Mouse (Mus musculus): Measurements from ENCODE around the gene Aff3.

Gene Aff3

DNA sequence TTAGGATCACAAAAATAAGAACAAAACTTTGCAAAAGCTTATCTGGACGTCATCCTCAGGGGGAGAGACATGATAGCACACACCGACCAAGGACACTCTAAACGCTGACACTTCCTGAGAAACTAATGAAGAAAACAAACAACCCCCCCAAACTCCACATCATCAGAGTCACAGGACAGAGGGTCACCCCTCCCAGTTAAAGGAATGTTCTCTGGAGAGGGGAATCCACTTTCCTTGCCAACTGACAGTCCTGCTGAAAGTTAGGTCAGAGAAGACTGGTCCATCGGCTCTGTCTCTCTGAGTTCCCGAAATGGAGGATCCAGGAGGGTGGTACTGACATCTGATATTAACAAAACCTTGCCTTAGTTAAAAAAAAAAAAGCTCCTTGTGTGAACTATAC, 403.7 kb downstream of the Aff3 start:
- no peak for DNase-seq

DNA sequence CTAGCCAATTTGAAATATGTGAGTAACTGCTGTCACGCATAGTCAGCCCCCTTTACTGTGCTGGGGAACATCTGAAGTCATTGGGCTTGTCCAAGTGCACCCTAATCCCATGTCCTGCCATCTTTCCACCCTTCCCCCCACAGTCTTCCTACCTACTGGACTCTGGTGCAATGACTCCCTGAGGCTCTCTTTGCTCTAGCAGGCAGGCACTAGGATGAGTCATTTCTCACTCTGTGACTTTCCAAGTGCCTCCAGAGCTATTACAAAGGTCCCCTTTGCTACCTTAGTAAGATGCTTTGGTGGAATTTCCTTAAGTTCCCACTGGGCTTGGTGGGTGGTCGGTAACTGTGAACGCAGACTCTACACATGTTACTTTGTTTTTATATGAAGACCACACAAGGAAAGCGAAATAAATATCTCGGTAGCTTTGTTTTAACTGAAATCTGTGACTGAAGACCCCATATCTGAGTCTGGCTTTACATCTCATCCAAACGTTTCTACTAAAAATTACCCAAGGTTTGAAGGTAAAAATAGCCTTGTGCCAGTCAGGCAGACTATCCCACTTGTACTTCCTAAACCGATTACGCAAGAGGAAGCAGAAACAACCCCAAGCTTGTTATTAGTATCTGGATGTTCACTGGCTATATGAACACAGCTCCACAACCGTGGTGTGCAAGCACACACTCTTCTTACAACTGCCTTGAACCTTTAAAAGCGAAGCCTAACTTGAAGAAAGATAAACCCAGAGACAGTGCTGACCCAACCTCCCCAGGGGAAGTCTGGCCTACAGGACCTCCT, 405.0 kb downstream of the Aff3 start:
- no peak for DNase-seq

DNA sequence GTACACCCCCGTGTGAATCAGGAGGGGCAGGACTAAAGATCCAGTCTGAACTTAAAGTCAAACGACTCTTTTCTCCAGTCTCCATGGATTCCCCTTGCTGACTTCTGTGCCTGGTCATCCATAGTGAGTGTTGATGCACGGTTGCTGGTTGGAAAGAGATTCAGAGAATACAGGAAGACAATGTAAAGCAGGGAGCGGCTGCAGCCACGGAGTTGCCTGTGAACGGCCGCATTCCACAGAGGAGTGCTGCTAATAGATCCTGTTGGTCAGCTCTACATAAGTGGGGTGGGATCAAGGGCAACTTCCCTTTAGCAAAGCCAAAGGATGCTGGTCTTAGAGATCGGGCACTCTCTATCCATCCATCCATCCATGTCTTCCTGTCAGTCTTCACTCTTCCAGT, 410.3 kb downstream of the Aff3 start:
- no peak for DNase-seq

DNA sequence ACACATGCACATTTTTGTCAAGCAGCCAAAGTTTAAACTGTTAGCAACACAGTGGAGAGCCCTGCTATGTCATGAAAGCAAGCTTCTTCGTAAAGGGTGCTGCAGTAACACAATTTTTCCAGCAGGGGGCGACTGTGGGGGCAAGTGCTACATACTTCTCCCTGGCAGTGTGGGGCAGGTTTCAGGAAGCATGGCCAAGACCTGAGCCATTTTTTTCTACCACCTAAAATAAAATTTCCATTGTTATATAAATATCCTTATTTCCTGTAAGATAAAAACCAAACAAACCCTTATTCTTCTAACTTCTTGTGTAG, 412.0 kb downstream of the Aff3 start:
- DNase-seq, result no peak

DNA sequence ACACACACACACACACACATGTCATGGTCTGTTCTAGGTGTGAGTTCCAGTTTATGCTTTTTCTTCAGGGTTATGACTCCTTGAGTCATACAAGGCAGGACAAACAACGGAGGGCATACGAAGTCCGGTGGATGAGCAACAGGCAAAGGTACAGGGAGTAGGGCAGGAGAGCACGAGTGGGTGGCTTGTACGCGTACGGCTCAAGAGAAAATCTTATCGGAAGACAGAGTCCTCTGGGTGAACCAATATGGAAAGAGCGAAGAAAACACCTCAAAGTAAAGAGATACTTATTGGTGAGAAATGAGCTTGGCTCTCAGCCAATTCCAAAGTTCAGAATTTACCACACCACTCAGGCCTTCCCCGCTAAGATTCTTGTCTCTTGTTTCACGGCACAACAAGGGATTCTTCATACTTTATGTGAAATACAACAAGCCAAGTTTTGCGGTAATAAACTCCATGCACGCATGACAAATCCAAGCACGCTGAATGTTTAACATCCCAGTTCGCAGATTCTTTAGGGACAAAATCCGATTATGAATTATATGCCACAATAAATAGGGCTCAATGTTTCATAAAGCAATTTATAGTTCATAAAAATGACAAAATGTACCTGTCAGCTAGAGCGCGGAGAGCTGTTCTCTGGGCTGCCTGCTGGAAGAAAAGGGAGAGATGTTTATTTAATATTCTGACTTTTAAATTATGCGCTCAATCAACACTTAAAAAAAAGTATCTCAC, 412.6 kb downstream of the Aff3 start:
- no peak for DNase-seq

DNA sequence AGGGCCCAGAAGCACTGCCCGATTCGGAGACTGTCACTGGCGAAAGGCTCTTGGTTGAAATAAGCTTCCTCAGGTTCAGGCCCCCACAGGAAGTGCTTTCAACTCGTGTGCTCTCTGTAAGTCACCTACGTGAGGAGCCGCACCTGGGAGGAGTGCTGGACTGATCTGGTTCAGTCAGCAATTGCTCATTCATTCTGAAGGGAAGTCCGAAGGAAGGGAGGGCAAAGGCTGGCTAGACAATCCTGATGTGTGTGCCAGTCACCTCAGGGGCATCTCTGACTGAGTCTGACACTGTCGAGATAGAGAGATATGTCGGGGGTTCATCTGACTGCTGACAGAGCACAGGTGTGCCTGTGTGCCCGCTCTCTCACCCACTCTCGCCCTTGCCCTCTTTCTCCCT, 413.3 kb downstream of the Aff3 start:
- no peak for DNase-seq

DNA sequence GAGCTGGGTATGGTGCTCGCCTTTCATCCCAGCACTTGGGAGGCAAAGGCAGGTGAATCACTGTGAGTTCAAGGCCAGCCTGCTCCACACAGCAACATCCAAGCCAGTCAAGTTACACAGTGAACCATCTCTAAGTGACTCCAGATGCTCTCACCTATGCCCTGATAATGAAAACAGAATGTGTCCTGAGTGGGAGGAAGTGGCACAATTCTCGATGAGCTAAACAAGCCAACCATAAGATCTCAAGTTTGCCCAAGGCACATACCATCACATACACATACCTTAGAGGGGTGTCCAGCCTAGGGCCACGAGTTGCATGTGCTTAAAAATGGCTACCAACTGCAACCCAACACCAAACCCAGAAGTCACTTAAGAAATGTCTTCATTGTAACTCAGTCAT, 414.5 kb downstream of the Aff3 start:
- no peak for DNase-seq

DNA sequence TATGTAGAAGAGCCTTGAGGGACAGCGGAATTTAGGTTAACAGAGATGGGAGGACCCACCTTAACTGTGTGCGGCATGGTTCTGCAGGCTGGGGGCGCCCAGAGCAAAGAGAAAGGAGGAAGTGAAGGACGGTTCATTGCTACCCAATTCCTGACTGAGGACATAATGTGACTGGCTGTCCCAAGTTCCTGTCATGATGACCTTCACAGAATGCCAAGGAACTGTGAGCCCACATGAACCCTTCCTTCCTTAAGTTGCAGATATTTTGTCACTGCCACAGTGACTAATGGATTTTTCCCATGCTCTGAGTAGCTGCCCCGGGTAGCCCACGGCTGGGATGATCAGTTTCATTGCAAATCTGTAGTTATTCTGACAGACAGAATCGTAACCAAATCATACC, 415.2 kb downstream of the Aff3 start:
- DNase-seq, result no peak

DNA sequence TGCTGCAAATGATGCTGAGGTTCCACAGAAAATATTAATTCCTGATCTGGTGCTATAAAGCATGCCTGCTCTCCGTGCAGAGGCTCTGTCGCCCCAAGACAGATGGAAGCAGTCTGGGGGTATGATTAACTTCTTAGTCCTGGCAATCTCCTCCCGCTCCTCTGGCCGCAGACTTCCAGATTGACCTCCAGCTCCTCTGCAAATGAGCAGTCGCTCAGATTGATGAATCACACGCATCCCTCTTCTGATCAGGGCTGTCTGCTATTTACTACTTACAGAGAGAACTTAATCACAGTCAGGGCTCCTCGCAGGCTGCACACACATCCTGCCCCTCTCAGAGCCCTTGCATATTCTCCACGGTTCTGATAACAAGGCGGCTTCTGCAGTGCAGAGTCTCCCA, 416.7 kb downstream of the Aff3 start:
- no peak for DNase-seq

DNA sequence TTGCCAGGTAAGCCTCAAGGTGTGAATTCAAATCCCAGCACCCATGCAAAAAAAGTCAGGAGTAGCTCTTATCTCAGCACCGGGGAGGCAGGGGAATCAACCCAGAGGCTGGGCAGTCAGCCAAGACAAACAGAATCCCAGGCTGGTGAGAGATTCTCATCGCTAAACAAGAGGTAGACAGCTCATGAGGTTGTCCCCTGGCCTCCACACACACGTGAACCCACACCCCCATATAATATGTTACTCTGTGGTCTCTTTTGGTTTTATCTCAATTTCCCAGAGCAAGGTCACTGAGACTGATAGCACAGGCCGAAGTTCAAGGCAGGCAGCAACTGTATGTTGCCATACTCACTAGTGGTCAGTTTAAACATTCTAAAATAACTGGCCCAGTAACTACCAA, 422.2 kb downstream of the Aff3 start:
- DNase-seq, result no peak

DNA sequence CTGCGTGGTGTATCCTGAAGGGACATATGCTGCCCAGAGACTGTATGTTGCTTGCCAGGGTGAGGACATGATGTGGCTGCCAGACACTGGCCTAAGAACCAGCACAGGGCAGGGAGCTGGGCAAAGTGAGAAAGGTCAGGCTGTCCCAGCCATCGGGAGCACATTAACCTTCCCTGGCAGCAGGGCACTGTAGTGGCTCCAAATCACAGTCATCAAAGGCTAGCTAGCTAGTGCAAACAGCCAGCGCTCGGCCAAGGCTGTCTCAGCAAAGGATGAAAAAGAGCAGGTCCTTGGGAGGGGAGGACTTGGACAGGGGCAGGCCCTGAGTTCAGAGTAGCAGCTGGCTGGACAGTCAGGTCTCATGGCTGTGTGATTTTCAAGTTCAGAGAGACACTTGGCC, 423.0 kb downstream of the Aff3 start:
- DNase-seq, result no peak

DNA sequence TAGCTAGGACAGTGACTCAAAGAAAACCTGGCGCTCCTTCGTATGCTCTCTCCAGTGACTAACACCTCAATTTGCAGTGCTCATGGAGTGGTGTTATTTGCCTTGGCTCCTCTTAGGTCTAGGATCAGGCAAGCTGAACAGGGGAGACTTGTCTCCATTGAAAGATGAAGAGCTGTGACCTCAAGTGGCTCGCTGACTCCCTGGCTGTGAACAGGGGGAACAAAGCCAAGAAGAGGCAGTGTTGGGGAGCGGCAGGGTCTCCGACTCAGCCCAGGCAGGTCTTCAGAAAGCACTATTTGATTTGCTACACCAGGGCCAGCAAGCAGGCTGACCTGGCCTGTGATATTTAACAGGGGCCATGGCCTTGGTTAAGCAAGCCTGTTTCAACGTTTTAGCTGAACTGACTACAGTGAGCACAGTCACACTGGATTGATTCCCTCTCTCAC, 423.5 kb downstream of the Aff3 start:
- DNase-seq, result no peak

DNA sequence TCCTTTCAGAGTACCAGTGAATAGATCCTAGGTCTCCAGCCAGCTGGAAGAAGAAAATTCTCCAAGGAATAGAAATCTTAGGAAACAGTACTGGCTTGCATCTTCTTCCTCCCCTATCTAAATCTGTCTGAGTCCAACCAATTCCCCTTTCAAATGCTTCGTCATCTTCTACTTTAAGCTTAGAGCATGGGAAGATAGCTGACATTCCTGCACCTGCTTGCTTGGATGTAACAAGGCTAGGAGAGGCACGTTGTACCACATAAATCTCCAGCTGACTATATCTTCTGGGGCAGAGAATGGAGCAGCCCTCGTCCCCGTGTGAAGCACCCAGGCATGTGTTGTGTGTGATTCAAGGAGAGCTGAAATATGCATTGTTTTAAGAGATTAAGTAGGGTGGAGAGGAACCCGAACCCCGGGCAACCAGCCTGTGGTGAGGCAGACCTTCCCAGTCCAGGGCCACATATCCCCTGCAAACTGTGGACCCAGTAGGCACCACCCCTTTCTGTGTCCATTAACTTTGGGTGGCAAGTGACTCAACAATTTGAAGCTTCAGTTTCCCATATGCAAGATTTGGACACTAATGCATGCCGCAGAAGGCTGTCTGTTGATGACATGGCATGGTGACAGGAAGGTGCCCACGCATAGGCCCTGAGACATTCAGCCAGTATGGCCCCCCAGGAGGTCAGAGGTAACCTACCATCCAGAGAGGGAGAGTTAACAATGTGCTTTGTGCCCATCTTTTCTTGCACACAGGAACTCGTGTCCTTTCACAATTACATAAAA, 424.1 kb downstream of the Aff3 start:
- no peak for DNase-seq

DNA sequence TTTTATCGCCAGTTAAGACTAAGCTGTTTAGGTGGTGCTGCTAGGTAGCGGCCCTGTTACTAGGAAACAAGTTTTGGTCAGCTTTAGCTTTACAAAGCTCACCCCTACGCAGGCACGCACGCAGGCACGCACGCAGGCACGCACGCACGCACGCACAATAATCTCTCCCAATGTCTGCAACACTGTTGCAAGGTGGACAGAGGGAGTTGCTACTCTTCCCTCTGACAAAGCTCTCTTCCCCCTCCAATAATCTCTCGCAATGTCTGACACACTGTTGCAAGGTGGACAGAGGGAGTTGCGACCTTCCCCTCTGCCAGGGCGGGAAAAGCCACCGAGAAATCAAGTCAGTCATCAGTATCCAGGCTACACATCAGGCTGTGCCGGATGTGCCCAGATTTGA, 425.2 kb downstream of the Aff3 start:
- no peak for DNase-seq

DNA sequence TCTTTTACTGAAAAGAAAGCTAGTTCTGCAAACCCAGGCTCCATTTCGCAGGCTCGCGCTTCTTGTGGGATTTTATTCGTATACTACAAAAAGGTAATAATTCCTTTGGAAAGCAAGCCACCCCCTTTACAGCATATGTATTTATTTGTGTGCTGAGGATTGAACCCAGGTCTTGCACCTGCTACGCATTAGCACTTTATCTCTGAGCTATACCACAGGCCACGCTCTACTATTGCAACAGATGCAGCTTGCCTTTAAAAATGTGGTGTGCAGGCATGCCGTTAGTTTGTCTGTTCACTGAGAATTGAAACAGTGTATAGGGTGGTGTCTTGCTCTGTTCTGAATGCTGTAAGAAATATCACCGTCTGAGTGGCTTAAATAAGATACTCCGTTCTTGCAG, 426.9 kb downstream of the Aff3 start:
- DNase-seq, result no peak

DNA sequence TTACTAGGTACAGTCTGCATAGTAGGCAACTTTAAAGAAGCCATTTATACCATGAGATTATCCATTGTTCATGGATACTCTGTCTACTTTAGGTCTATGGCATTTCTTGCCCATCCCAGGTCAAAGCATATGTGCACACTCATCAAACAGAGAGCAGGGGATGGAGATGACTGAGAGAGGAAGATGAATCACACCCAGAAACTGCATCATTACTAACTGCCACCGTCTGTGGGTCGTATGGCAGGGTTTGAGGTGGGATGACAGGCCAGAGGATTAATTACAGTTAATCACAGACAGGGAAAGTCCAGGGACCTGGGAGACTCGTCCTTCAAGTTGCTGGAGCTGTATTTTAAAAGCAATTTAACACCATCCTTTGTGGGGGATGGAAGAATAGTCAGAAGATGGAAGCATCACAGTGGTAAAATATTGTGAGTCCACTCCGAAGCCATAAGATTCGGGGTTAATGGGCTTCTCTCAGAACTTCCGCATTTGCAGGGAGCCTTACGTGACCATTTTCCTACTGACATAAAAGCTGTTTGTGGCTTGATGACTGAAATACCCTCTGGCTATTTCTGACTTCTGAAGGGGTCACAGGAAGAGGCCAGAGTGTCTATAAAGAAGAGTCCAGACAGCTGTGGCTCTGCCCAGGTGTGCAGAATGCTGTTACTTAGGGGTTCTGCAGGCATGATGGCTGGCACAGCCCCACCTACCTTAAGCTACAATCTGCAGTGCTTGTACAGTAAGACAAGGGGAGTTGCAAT, 427.5 kb downstream of the Aff3 start:
- no peak for DNase-seq

DNA sequence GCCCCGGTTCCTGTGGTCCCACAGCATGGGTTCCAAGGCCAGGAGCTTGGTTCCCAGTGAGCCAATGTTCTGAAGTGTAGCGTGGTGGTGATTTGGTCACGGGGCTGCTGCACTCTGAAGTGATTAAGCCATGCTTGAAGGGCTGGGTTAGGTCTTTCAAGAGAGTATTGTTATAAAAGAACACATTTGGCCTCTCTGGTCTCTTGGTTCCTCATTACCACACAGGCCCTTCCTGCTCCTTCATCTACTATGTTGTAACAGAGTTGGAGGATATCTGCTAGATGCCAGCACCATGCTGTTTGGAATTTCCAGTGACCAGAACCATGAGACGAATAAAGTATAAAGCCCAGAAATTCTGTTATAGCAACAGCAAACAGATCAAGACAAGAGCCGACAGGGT, 431.6 kb downstream of the Aff3 start:
- DNase-seq, result no peak

DNA sequence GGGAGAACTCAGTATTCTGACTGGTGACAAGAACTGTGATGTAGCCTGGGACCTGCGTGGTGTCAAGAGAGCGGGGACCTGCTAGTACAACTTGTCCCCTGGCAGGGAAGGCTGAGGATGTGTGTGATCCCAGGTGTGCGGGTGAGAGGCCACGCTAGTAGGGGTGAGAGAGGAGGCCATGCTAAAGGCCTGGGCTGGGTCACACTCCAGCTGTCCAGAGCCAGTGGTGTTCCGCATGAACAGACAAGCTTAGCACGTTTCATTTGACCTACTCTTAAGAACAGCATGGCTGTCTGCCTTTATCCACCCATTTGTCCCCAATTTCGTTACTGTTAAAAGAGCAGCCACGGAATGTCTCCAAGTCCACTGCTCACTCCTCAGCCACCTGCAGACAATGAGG, 434.7 kb downstream of the Aff3 start:
- DNase-seq, result no peak

DNA sequence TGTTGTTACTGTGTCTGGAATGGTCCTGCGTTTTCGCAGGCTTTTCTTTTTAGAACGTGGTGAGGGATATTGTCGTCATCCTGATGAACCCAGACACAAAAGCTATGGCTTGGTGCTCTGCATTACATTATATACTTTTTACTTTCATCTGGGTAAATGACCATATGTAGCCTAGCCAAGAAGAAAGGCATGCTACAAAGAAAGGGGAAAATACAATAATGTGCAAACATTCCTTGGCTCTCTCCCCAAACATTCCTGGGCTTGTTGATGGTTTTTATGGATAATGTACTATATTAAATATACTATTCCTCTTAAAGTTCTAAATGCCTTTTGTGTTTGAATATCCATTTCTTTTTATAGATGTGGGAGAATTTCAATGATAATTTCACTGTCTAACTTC, 435.9 kb downstream of the Aff3 start:
- DNase-seq, result no peak

DNA sequence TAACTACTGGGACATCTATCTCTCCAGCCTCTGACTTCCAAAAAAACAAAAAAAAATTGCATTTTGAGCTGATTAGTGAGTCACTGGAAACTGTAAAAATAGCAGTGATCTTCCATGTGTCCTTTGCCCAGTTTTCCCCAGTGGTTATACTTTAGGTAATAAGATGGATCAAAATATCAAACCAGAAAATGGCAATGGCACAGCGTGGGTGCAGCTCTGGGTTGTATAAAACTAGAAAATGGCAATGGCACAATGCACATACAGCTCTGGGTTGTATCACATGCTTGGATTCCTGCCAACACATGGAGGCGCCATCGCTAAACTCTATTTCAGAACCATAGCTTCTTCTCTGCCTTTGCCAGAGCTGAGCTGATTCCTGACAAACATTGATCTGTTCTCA, 439.6 kb downstream of the Aff3 start:
- no peak for DNase-seq

DNA sequence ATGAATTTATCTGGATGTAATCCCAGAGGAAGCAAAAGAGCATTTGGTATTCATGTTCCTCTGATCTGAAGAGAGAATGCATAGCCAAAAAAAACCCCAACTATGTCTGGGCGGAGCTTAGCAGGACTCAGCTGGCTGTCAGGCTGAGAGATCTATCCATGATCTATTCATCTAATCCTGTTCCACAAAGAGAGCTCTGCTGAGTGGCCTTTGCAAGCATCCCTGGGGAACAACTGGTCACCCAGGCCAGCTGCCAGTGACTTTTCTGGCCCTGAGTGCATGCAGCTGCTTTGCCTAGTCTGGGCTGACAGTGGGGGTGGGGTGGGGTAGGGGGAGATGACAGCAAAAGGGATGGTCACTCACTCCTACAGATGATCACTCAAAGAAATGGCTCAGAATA, 442.6 kb downstream of the Aff3 start:
- no peak for DNase-seq

DNA sequence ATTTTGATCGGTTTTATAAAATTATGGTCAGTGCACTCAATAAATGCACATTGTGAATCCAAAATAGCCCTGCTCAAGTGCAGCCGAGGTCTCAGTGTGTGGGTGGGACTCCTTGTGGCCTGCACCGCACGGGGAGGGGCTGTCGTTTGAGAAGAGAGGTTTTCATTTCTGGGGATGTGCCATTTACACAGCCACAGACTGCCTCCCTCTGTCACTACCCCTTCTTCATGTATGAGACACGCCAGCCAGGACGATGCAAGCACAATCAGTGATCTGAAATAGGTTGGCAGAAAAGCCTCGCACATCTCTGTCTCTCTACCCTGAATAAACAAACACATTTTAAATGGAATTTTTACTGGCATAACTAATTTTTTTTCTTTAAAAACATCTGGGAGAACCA, 443.3 kb downstream of the Aff3 start:
- DNase-seq, result no peak

Measured in cerebellum, adult 11-12 months (tissue).